Mouse (Mus musculus) heart, adult 11 months (tissue): ENCODE results near the gene Cblc.
A peak's percentile ranks its signal among the peaks of the same experiment; 100 is the strongest.

ENCODE experiments used
- DNase-seq: peaks from one replicate; pipeline ENCODE4 v3.0.0; 2022

The Cblc gene

DNA sequence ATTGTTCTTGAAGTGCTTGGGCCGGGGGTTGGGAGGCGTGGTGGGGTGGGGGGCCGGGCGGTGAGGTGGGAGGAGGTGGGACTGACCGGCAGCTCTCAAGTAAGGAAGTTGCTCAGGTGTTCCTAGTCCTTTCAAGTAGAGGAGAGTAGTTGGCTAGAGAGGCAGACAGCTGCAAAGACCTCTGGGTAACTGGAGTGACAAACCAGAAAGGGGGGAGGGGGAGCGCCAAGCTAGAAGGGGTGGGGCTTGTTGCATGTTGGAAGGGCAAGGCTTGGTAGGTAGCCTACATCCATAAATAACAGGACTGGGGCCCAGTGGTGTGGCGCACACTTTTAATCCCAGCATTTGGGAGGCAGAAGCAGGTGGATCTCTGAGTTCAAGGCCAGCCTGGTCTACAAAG, 14.9 kb downstream of the Cblc start:
- DNase-seq = no peak

DNA sequence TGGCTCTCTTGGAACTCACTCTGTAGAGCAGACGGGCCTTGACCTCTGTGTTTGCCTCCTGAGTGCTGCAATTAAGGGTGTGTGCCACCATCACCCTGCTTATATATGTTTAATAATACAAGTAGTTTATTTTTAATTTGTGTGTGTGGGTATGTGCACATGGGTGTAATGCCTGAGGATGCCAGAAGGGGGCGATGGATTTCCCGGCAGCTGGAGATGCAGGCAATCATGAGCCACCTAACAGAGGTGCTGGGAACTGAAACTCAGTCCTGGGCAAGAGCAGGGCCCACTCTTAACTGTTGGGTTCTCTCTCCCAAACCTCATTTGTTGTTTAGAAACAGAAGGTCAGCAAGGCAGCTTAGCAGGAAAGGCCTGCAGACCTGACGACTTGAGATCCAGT, 16.7 kb downstream of the Cblc start:
- DNase-seq = no peak

DNA sequence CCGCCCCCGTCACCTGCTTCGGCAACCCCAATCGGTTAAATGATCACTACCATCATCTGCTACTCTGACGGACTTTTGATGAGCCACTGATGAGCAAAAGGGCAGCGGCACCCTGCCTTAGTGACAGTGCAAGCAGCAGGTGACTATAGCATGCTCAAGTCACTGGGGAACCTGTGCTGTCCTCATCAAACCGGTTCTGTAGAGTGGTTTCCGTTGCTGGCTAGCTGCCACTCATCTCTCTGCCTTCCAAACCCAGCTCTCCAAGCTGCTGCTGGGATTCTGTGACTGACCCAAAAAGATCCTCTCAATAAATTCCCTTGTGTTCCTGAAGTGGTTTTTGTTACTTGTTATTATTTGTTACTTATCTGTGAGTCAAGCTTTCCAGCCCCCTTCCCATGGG, 18.0 kb downstream of the Cblc start:
- DNase-seq = no peak

- peak; percentile 98 for DNase-seq
Observed at GRCm38 (mm10) chr7:19777049-19777723, 19.4 kb downstream of the Cblc start.

GRCm38 (mm10) chr7:19771682-19772081, 24.9 kb downstream of the Cblc start:
- peak; percentile 90 for DNase-seq

GRCm38 (mm10) chr7:19770984-19771391, 25.6 kb downstream of the Cblc start, which contains the start of gene Bcam:
Gene Bcam (minus strand): TSS chr7:19771016.
- DNase-seq = peak; percentile 93

- DNase-seq = peak; percentile 99
Observed at GRCm38 (mm10) chr7:19770375-19770754, 26.2 kb downstream of the Cblc start.

DNA sequence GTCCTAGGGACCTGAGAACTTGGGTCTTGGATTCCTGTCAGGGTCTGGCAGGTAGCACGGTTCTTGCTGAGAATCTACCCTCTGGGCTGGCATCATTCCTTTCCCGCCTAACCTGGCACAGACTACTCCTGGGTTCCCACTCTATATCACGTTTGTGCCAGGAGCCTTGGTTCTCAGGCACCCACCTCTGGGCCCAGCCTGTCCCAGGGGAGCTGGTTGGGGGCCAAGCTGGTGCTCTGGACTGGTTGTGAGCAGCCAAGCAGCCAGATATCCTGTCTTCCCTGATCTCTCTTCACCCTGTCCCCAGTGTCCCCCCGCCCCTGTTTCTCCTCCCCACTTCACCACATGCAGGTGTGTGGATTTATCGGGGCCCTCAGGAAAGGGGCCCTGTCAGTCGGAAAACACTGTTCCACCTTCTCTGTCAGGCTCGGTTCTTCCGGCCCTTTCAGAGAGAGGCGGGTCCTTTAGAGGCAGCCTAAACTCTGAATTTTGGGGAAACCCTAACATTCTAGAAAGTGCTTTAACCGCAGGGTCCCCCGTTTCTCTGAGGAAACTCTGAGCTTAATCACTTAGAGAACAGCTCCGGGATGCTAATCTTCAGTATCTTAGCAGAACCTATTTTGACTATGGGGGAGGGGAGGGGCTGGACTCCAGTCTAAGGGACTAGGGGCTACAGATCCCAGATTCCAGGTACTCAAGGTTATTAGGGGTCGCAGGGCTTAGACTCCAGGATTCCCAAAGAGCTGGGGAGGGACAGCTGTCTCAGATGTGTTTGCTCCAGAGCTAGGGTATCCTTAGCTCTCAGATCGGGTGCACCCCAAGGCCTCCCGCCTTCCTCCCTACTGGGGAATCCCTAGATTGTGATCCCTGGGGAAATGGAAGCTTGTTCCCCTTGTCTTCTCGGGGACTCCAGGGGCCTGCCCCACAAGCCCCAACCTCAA, 26.9 kb downstream of the Cblc start:
- peak; percentile 94 for DNase-seq

GRCm38 (mm10) chr7:19769001-19769400, 27.6 kb downstream of the Cblc start:
- peak; percentile 94 for DNase-seq

DNA sequence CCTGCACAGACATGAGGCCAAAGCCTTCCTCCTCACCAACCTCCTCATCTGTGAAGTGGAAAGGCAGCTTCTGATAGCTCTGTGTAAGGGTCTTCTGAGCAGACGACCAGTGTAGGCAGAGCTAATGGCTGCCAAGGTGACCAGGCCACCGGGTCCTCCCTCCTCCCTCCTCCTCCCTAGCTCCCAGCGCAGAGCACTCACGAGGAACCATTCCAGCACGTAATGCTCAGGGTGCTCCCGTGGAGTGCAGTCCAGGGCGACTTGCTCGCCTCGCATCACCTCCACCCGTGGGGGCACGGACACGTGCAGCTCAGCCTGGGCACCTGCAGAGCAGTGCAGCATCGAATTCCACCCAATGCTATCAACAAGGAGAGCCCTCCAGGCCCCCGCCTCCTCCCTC, 28.4 kb downstream of the Cblc start:
- DNase-seq = peak; percentile 94

GRCm38 (mm10) chr7:19764581-19764980, 32.0 kb downstream of the Cblc start:
- peak; percentile 96 for DNase-seq

- DNase-seq = peak; percentile 98
Observed at GRCm38 (mm10) chr7:19763829-19764477, 32.7 kb downstream of the Cblc start.

DNA sequence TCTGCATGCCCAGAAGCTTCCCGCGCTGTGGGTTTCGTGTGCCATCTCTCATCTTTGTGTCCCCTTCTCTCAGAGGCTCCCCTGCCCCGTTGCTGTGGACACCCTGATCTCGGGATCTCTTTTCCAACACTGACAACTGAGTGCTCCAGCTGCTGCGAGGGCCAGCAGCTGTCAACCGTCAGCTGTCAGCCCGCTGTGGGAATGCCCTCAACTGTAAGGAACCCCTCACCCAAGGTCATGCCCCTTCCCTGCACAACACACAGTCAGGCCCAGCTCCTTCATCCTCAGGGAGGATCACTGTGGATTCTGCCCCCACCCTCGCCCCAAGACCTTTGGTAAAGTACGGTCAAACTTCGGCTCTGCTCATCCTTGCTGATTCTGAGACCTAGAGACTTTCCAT, 34.3 kb downstream of the Cblc start:
- no peak for DNase-seq

DNA sequence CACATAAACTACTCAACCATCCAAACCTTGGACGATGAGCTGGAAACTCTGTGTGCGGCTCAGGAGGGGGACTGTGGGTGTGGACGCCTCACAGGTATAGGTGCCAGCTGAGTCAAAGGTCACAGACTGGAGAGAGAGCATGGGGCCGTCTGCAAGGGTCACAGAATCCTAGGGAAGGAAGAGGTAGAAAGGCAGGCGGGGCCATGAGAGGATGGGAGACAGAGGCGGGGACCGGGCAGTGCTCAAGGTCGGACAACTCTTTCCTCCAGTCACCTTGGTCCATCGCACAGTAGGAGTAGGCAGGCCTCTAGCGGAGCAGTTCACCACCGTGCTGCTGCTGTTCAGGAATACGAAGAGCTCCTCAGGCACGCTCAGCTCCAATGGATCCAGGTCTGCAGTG, 36.6 kb downstream of the Cblc start:
- peak; percentile 96 for DNase-seq

DNA sequence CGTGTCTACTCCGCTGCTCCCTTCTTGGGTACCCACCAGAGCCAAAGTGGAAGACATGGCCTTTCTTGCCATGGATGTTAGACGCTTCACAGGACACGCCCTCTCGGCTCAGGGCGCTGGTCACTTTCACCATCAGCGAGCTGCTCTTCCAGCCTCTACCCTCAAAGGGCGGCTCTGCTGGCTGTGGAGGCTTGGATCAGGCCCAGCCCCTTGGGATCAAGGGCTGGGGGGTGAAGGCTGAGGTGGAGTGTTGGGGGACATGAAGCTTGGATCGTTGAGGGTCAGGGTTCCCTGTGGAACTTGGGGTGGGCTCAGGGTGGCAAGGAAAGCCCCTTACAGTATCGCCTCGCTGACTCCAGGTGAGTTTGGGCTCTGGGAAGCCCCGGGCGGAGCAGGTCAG, 38.0 kb downstream of the Cblc start:
- DNase-seq = peak; percentile 92

DNA sequence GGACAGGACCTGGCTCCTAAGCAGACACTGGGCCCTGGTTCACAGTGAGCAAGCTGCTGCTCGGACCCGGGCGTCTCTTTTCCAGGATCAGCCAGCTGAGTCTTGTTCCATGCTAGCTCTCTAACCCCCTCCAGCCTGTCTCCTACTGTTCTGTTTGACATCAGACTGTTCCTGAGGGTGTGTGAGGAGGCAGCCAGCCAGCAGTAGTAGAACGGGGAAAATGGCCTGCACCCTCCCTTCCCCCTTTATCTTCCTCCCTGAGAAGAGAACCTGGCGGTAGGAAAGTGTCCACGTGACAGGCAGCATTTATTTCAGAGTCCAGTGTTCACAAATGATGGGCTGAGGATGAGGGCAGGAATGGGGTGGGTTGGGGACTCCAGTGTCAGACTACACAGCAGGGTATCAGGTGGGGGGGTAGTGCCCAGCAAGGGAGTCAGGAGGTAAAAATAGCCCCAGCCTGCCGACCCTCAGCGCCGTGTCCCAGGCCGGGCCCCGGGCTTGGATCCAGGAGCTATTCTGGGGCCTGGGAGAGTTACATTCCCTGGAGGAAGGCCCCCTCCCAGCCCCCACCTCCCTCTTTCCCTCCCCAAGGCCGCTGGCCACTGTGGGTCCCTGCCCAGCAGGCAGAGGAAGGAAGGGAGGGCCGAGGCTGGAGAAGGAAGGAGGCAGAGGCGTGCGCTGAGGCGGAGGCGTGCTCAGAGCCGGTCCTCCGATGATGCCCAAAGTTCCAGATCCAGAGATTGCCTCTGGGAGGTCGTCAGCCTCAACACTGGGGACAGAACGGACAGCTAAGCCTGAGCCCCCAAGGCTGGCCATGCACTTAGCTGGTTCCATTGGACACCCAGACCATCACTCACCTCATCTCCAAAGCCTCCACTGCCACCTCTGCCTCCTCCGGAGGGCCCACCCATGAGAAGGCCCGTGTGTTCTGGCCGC, 40.5 kb downstream of the Cblc start:
- DNase-seq = peak; percentile 100

DNA sequence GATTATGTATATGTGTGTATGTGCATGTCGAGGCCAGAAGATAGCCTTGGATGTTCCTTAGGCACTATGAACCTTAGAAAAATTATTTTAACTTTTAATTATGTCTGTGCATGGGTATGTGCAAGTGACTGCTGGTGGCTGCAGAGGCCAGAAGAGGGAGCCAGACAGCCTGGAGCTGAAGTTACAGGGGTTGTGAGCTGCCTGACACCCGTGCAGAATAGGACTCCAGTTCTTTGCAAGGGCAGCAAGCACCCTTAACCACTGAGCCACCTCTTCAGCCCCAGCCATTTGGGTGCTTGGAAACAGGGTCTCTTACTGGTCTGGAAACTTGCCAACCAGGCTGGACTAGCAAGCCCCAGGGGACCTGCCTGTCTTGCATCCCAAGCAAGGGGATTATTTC, 41.6 kb downstream of the Cblc start:
- DNase-seq = peak; percentile 94

GRCm38 (mm10) chr7:19754065-19754464, 42.5 kb downstream of the Cblc start:
- no peak for DNase-seq

GRCm38 (mm10) chr7:19753587-19753986, 43.0 kb downstream of the Cblc start:
- DNase-seq = peak; percentile 98

- DNase-seq = peak; percentile 89
Observed at GRCm38 (mm10) chr7:19752652-19753051, 44.0 kb downstream of the Cblc start.

- peak; percentile 93 for DNase-seq
Observed at GRCm38 (mm10) chr7:19751070-19751383, 45.6 kb downstream of the Cblc start.
